Mouse (Mus musculus) small intestine, adult 2 months (tissue): ENCODE data around the gene Scimp.

Experiments used
- CTCF ChIP-seq: fragments of 200-500 bp; IDR thresholded peaks from 2 replicates; pipeline ENCODE4 v1.5.1; 2012; ENCODE audit warnings: low read depth, mild to moderate bottlenecking, control low read depth, inconsistent platforms, low read length, moderate library complexity, mixed read lengths; ENCODE audit not compliant: insufficient replicate concordance, insufficient read length; ENCODE audit errors: extremely low read depth
- POLR2A ChIP-seq: fragments of 200-500 bp; IDR thresholded peaks from 2 replicates; pipeline ENCODE4 v1.6.1; 2012; ENCODE audit warnings: low read depth, mild to moderate bottlenecking, control low read depth, inconsistent platforms, low read length, moderate library complexity

DNA sequence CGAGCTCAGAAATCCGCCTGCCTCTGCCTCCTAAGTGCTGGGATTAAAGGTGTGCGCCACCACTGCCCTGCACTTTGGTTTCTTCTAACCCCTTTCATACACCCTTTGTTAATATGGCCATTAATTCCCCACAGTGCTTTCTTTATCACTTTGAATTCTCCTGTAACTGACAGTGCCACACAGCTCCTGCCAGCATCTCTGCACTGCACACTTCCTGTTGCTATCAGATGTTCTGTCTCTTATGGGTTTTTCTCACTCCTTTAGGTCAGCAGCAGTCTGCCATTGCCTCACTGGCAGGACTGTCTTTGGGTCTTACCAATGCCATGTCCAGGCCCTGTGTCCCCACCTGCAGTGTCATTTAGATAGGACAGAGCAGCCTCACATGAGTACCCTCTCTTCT, 41.6 kb downstream of the Scimp start:
- TF ChIP-seq CTCF (no peak), POLR2A (no peak)
